Comparison of ENCODE assay signal across 9 mouse cellular contexts in genomic region chr14:105427474-105427901, GRCm38 (mm10).
A peak's percentile ranks its signal among the peaks of the same experiment; 100 is the strongest.
DNase-seq lines count a peak whose midpoint lies in the region; ATAC-seq and TF ChIP-seq lines count a peak whose summit lies in the region.
"Had no signal": no experiment of that assay in that cellular context is flagged by ENCODE, and none has a peak within 500 bp of the region (broad histone marks: within the 10 kb centered on the region; RNA-seq: fewer than 3 reads in every experiment).

No protein-coding gene starts in this region.

- no peak for TF ChIP-seq CTCF in heart, postnatal 0 days (IDR thresholded peaks at IDR 0.05; ENCODE audit: low read depth)

- intact Hi-C loops in left cerebral cortex, postnatal 14 days (cut with DNase I), result no loop called here
- intact Hi-C loops in gastrocnemius, postnatal 14 days (cut with DNase I; ENCODE audit: low total_unique reads), result no loop called here

- H3K36me3 ChIP-seq in heart, postnatal 0 days (replicated peaks; ENCODE audit: control insufficient read depth, insufficient read depth, low read length), result no peaks in the 10 kb centered on the region
- H3K36me3 ChIP-seq in hindbrain, embryonic 14.5 days (replicated peaks; ENCODE audit: control insufficient read depth, insufficient read depth), result no peaks in the 10 kb centered on the region
- H3K36me3 ChIP-seq in midbrain, embryonic 15.5 days (replicated peaks), result no peaks in the 10 kb centered on the region
- H3K36me3 ChIP-seq: G1E had no signal

- no peak overlapping the region for H3K27ac ChIP-seq in heart, postnatal 0 days (ENCODE audit: low read depth)
- no peak overlapping the region for H3K27ac ChIP-seq in hindbrain, embryonic 14.5 days
- no peak overlapping the region for H3K27ac ChIP-seq in midbrain, embryonic 15.5 days

- WGBS in heart, postnatal 0 days, result 41% methylated on average over 17 of the region's 17 CpGs
- WGBS in hindbrain, embryonic 14.5 days, result 18% methylated on average over 17 of the region's 17 CpGs
- WGBS in midbrain, embryonic 15.5 days, result 19% methylated on average over 17 of the region's 17 CpGs

- H3K9me3 ChIP-seq in heart, postnatal 0 days (replicated peaks; ENCODE audit: control insufficient read depth, low read length), result no peaks in the 10 kb centered on the region
- H3K9me3 ChIP-seq in hindbrain, embryonic 14.5 days (ENCODE audit: control insufficient read depth, low read length), result no peaks in the 10 kb centered on the region
- no peaks in the 10 kb centered on the region for H3K9me3 ChIP-seq in midbrain, embryonic 15.5 days

- TF ChIP-seq EP300 in heart, postnatal 0 days (IDR thresholded peaks at IDR 0.05; ENCODE audit: low read depth), result no peak

- no peak overlapping the region for H3K4me3 ChIP-seq in heart, postnatal 0 days (ENCODE audit: low read depth, low read length)
- H3K4me3 ChIP-seq in hindbrain, embryonic 14.5 days (replicated peaks; ENCODE audit: low read length), result peak overlapping the region; percentile 19
- H3K4me3 ChIP-seq in midbrain, embryonic 15.5 days, result peak overlapping the region; percentile 26

- H3K4me2 ChIP-seq in heart, postnatal 0 days (ENCODE audit: low read depth, low read length), result peak overlapping the region; percentile 36; the same call in 1 of the 2 replicates
- peak overlapping the region; percentile 54 for H3K4me2 ChIP-seq in hindbrain, embryonic 14.5 days (replicated peaks)
- H3K4me2 ChIP-seq in midbrain, embryonic 15.5 days, result peak overlapping the region; percentile 44

- H3K4me1 ChIP-seq in heart, postnatal 0 days (ENCODE audit: control insufficient read depth, insufficient read depth), result no peaks in the 10 kb centered on the region
- peaks cover 9% of the 10 kb centered on the region for H3K4me1 ChIP-seq in hindbrain, embryonic 14.5 days (replicated peaks; ENCODE audit: control insufficient read depth, insufficient read depth, low read length)
- H3K4me1 ChIP-seq in midbrain, embryonic 15.5 days, result 0 out of 2 replicates have a peak, but pooled peaks cover 6% of the 10 kb centered on the region

- ATAC-seq in heart, postnatal 0 days (ENCODE audit: insufficient read depth, low read depth), result no peak
- ATAC-seq in hindbrain, embryonic 14.5 days (ENCODE audit: low FRiP score), result peak; percentile 79; the same call in 1 of the 2 replicates
- ATAC-seq in midbrain, embryonic 15.5 days (replicated peaks), result peak; percentile 90

- DNase-seq in heart, postnatal 0 days (ENCODE audit: low spot score), result no peak
- no peak for DNase-seq in heart, adult 8-10 months (ENCODE audit: low spot score)
- peak; percentile 49 to 52 for DNase-seq in cerebellum, postnatal 10 days
- peak; percentile 54 for DNase-seq in hindbrain, embryonic 14.5 days (ENCODE audit: low spot score)
- DNase-seq in left cerebral cortex, postnatal 14 days (ENCODE audit: low spot score in 2 of 2), result peak; percentile 25
- no peak for DNase-seq in testis, postnatal 14 days (ENCODE audit: low spot score)
- no peak for DNase-seq in gastrocnemius, postnatal 14 days

- no peak overlapping the region for H3K9ac ChIP-seq in heart, postnatal 0 days (replicated peaks; ENCODE audit: low read depth, low read length)
- peak overlapping the region; percentile 42; the same call in 1 of the 2 replicates for H3K9ac ChIP-seq in hindbrain, embryonic 14.5 days
- H3K9ac ChIP-seq in midbrain, embryonic 15.5 days, result no peak overlapping the region

- H3K27me3 ChIP-seq in heart, postnatal 0 days (ENCODE audit: control insufficient read depth, insufficient read depth, low read length), result no peaks in the 10 kb centered on the region
- no peaks in the 10 kb centered on the region for H3K27me3 ChIP-seq in hindbrain, embryonic 14.5 days (ENCODE audit: control insufficient read depth, insufficient read depth, low read length)
- H3K27me3 ChIP-seq in midbrain, embryonic 15.5 days (replicated peaks), result no peaks in the 10 kb centered on the region

Comparison
In these comparisons a context has a peak if more than half of its experiments do, and no peak if none do; other contexts are left out.
1. DNase-seq: peak in cerebellum, postnatal 10 days (2 of 2), hindbrain, embryonic 14.5 days (single experiment) and left cerebral cortex, postnatal 14 days (2 of 2); none in heart, postnatal 0 days (single experiment), heart, adult 8-10 months (single experiment), testis, postnatal 14 days (single experiment) and gastrocnemius, postnatal 14 days (single experiment).
2. Peak in every context shown above with its lines, with median percentiles within 50 percentile points of each other: H3K4me2 ChIP-seq.